Mouse (Mus musculus): ENCODE measurements around the gene Pask.

GRCm38 (mm10) chr1:93388906-93389305 is 45.6 kb upstream of the Pask start:
- TF ChIP-seq CTCF (IDR thresholded peaks at IDR 0.05; ENCODE audit: extremely low read depth, insufficient read depth, insufficient read length, insufficient replicate concordance) (no peak), POLR2A (IDR thresholded peaks at IDR 0.05; ENCODE audit: low read depth, low read length) (no peak)
